In the genomic region with DNA sequence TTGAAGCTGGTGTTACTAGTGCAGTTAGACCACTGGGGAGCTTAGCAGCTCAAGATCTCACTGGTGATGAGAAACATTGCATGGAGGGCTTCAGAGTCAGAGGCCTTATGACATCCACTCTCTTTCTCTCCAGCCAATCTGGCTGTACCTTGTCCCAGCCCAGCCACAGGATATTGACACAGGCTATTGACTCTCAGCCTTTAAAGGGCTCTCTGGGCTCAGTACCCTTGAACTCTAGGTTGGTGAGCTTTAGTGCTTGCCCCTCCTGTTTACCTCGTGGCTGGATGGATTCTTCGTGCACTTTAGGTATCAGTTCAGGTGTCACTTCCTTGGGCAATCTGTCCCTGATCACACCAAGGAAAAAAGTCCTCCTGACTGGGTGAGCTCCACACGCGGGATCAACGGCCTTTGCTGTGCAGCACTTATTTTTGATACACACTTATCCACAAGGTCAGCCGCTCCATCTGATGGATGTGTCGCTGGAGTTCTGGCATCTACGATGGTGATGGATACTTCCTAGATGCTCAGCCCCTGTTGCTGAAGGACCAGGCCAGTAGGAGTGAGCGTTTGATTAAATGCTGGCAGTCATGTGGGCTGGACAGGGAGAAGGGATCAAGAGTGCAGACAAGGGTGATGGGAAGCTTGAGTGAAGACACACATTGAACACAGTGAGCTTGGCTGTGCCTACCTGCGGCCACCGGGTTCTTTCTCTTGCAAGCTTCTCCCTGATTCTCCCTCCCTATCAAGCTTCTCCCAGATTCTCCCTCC, we compare ENCODE assay signal across 12 mouse cellular contexts.
"Had no signal": no experiment of that assay in that cellular context is flagged by ENCODE, and none has a peak within 500 bp of the region (broad histone marks: within the 10 kb centered on the region; RNA-seq: fewer than 3 reads in every experiment).

No protein-coding gene starts in this region.

- H3K4me2 ChIP-seq: lung, embryonic 14.5 days; midbrain, embryonic 12.5 days; stomach, embryonic 15.5 days had no signal

- H3K27ac ChIP-seq: left cerebral cortex, adult 2 months; limb, embryonic 10.5 days; midbrain, embryonic 12.5 days; stomach, embryonic 15.5 days had no signal

- H3K9me3 ChIP-seq: limb, embryonic 10.5 days; midbrain, embryonic 12.5 days; stomach, embryonic 15.5 days had no signal

- H3K4me1 ChIP-seq: midbrain, embryonic 12.5 days; stomach, embryonic 15.5 days had no signal

- DNase-seq: kidney, adult 18-20 months; kidney, postnatal 10 days; kidney, postnatal 4 days; lung, embryonic 14.5 days; right cerebral cortex, postnatal 14 days; thymus, adult 2 months; thymus, postnatal 25 days had no signal

- ATAC-seq: inflammation-experienced regulatory T-cells, adult 6 months had no signal

- H3K27me3 ChIP-seq: midbrain, embryonic 12.5 days; stomach, embryonic 15.5 days had no signal

- H3K9ac ChIP-seq: lung, embryonic 14.5 days; midbrain, embryonic 12.5 days; stomach, embryonic 15.5 days had no signal

- H3K4me3 ChIP-seq: left cerebral cortex, adult 2 months; limb, embryonic 10.5 days; midbrain, embryonic 12.5 days; stomach, embryonic 15.5 days had no signal

- H3K36me3 ChIP-seq: limb, embryonic 10.5 days; midbrain, embryonic 12.5 days; stomach, embryonic 15.5 days had no signal
